Comparison of ENCODE assay signal across 24 mouse cellular contexts in genomic region chr6:90701391-90701790, GRCm38 (mm10).
DNase-seq lines count a peak whose midpoint lies in the region; ATAC-seq and TF ChIP-seq lines count a peak whose summit lies in the region.
"Had no signal": no experiment of that assay in that cellular context is flagged by ENCODE, and none has a peak within 500 bp of the region (broad histone marks: within the 10 kb centered on the region; RNA-seq: fewer than 3 reads in every experiment).

No protein-coding gene starts in this region.

- no peak overlapping the region for H3K9ac ChIP-seq in heart, postnatal 0 days (replicated peaks; ENCODE audit: low read depth, low read length)
- no peak overlapping the region for H3K9ac ChIP-seq in heart, embryonic 11.5 days (ENCODE audit: low read depth, low read length)
- H3K9ac ChIP-seq in midbrain, embryonic 13.5 days (replicated peaks): no peak overlapping the region
- H3K9ac ChIP-seq: embryonic facial prominence, embryonic 15.5 days; intestine, embryonic 15.5 days; limb, embryonic 13.5 days; neural tube, embryonic 12.5 days had no signal

- DNase-seq in gastrocnemius, adult 2 months: no peak
- no peak for DNase-seq in gastrocnemius, postnatal 4 days (ENCODE audit: low spot score in 2 of 2)
- DNase-seq in heart, postnatal 0 days (ENCODE audit: low spot score): no peak
- no peak for DNase-seq in midbrain, embryonic 10.5 days (ENCODE audit: low spot score)
- no peak for DNase-seq in cerebellum, postnatal 36 days
- DNase-seq: cerebellum, adult 8-10 months; heart, postnatal 4 days; kidney, adult 8-10 months; kidney, postnatal 10 days; layer of hippocampus, postnatal 36 days; lung, adult 18-20 months; lung, postnatal 14 days; midbrain, embryonic 14.5 days; right cerebral cortex, postnatal 25 days had no signal

- no peak for TF ChIP-seq CTCF in gastrocnemius, adult 2 months (IDR thresholded peaks at IDR 0.05)
- no peak for TF ChIP-seq CTCF in heart, postnatal 0 days (IDR thresholded peaks at IDR 0.05; ENCODE audit: low read depth)

- TF ChIP-seq EP300 in heart, postnatal 0 days (IDR thresholded peaks at IDR 0.05; ENCODE audit: low read depth): no peak

- no peak overlapping the region for H3ac ChIP-seq in myocyte (ENCODE audit: control insufficient read depth, insufficient read length)

- no peaks in the 10 kb centered on the region for H3K36me3 ChIP-seq in heart, postnatal 0 days (replicated peaks; ENCODE audit: control insufficient read depth, insufficient read depth, low read length)
- no peaks in the 10 kb centered on the region for H3K36me3 ChIP-seq in heart, embryonic 11.5 days (ENCODE audit: control insufficient read depth, insufficient read depth, low read length)
- no peaks in the 10 kb centered on the region for H3K36me3 ChIP-seq in midbrain, embryonic 10.5 days
- no peaks in the 10 kb centered on the region for H3K36me3 ChIP-seq in midbrain, embryonic 13.5 days
- peaks cover 4% of the 10 kb centered on the region for H3K36me3 ChIP-seq in myocyte (ENCODE audit: control insufficient read depth, insufficient read depth)
- H3K36me3 ChIP-seq: embryonic facial prominence, embryonic 15.5 days; intestine, embryonic 15.5 days; limb, embryonic 13.5 days; neural tube, embryonic 12.5 days had no signal

- WGBS in heart, postnatal 0 days: 74% methylated on average over 2 of the region's 2 CpGs
- WGBS in heart, embryonic 11.5 days (ENCODE audit: insufficient replicate concordance): 66% methylated on average over 2 of the region's 2 CpGs
- WGBS in midbrain, embryonic 10.5 days: 87% methylated on average over 2 of the region's 2 CpGs
- WGBS in midbrain, embryonic 13.5 days: 86% methylated on average over 2 of the region's 2 CpGs

- intact Hi-C loops in gastrocnemius, adult 2 months (cut with DNase I): no loop called here

- H3K4me1 ChIP-seq in heart, postnatal 0 days (ENCODE audit: control insufficient read depth, insufficient read depth): peaks cover 97% of the 10 kb centered on the region
- H3K4me1 ChIP-seq in heart, embryonic 11.5 days (ENCODE audit: control insufficient read depth, insufficient read depth, low read length): peaks cover 86% of the 10 kb centered on the region
- H3K4me1 ChIP-seq in midbrain, embryonic 10.5 days: peaks cover 67% of the 10 kb centered on the region
- H3K4me1 ChIP-seq in midbrain, embryonic 13.5 days (replicated peaks): peaks cover 70% of the 10 kb centered on the region

- peak overlapping the region; percentile 94 for H3K27ac ChIP-seq in gastrocnemius, adult 2 months
- peak overlapping the region; percentile 86; the same call in 1 of the 2 replicates for H3K27ac ChIP-seq in heart, postnatal 0 days (ENCODE audit: low read depth)
- H3K27ac ChIP-seq in heart, embryonic 11.5 days (ENCODE audit: low read depth, low read length): no peak overlapping the region
- H3K27ac ChIP-seq in midbrain, embryonic 10.5 days (replicated peaks): 0 out of 2 replicates have a peak overlapping the region, but pooled peaks have one; percentile 33
- H3K27ac ChIP-seq in midbrain, embryonic 13.5 days: no peak overlapping the region
- H3K27ac ChIP-seq: intestine, embryonic 15.5 days; neural tube, embryonic 12.5 days had no signal

- no peak for TF ChIP-seq POLR2A in myocyte (IDR thresholded peaks at IDR 0.05; ENCODE audit: insufficient read length, low read depth)

- H3K4me3 ChIP-seq in gastrocnemius, adult 2 months: no peak overlapping the region
- no peak overlapping the region for H3K4me3 ChIP-seq in heart, postnatal 0 days (ENCODE audit: low read depth, low read length)
- H3K4me3 ChIP-seq in heart, embryonic 11.5 days (ENCODE audit: low read depth, low read length): no peak overlapping the region
- H3K4me3 ChIP-seq in midbrain, embryonic 10.5 days: no peak overlapping the region
- H3K4me3 ChIP-seq in midbrain, embryonic 13.5 days (replicated peaks): no peak overlapping the region
- H3K4me3 ChIP-seq in myocyte: no peak overlapping the region
- H3K4me3 ChIP-seq: embryonic facial prominence, embryonic 15.5 days; intestine, embryonic 15.5 days; limb, embryonic 13.5 days; neural tube, embryonic 12.5 days had no signal

- H3K9me3 ChIP-seq in heart, postnatal 0 days (replicated peaks; ENCODE audit: control insufficient read depth, low read length): no peaks in the 10 kb centered on the region
- no peaks in the 10 kb centered on the region for H3K9me3 ChIP-seq in heart, embryonic 11.5 days (replicated peaks; ENCODE audit: control insufficient read depth, low read length)
- no peaks in the 10 kb centered on the region for H3K9me3 ChIP-seq in midbrain, embryonic 10.5 days (replicated peaks)
- no peaks in the 10 kb centered on the region for H3K9me3 ChIP-seq in midbrain, embryonic 13.5 days
- H3K9me3 ChIP-seq: embryonic facial prominence, embryonic 15.5 days; intestine, embryonic 15.5 days; limb, embryonic 13.5 days; neural tube, embryonic 12.5 days had no signal

- H3K79me2 ChIP-seq in myocyte (ENCODE audit: control insufficient read depth, insufficient read depth): peaks cover 71% of the 10 kb centered on the region

- no peak for ATAC-seq in heart, postnatal 0 days (ENCODE audit: insufficient read depth, low read depth)
- ATAC-seq in heart, embryonic 11.5 days (replicated peaks; ENCODE audit: insufficient number of reproducible peaks, low FRiP score, low TSS enrichment): no peak
- no peak for ATAC-seq in midbrain, embryonic 13.5 days
- ATAC-seq: activated CD4-positive, CD25-positive, alpha-beta regulatory T cell, adult 4 months; forebrain, embryonic 14.5 days; hindbrain, embryonic 16.5 days; intestine, embryonic 15.5 days had no signal

- no peaks in the 10 kb centered on the region for H3K27me3 ChIP-seq in heart, postnatal 0 days (ENCODE audit: control insufficient read depth, insufficient read depth, low read length)
- no peaks in the 10 kb centered on the region for H3K27me3 ChIP-seq in heart, embryonic 11.5 days (ENCODE audit: control insufficient read depth, insufficient read depth, low read length)
- H3K27me3 ChIP-seq in midbrain, embryonic 10.5 days (ENCODE audit: low read depth, poor library complexity, severe bottlenecking): no peaks in the 10 kb centered on the region
- H3K27me3 ChIP-seq in midbrain, embryonic 13.5 days: no peaks in the 10 kb centered on the region
- no peaks in the 10 kb centered on the region for H3K27me3 ChIP-seq in myocyte (ENCODE audit: control insufficient read depth, insufficient read depth, insufficient read length)
- H3K27me3 ChIP-seq: embryonic facial prominence, embryonic 15.5 days; intestine, embryonic 15.5 days; limb, embryonic 13.5 days; neural tube, embryonic 12.5 days had no signal

- H3K4me2 ChIP-seq in heart, postnatal 0 days (ENCODE audit: low read depth, low read length): no peak overlapping the region
- H3K4me2 ChIP-seq in heart, embryonic 11.5 days: no peak overlapping the region
- H3K4me2 ChIP-seq in midbrain, embryonic 13.5 days (replicated peaks): no peak overlapping the region
- H3K4me2 ChIP-seq in myocyte (ENCODE audit: low read depth): peak overlapping the region; percentile 55
- H3K4me2 ChIP-seq: embryonic facial prominence, embryonic 15.5 days; intestine, embryonic 15.5 days; limb, embryonic 13.5 days; neural tube, embryonic 12.5 days had no signal

TF ChIP-seq in myocyte, 11 proteins besides CTCF, POLR2A, EP300 and RAD21:
- TF ChIP-seq MAX (IDR thresholded peaks at IDR 0.05; ENCODE audit: low read depth) (no peak), USF1 (IDR thresholded peaks at IDR 0.05; ENCODE audit: low read depth) (no peak), MYOG (IDR thresholded peaks at IDR 0.05; ENCODE audit: control insufficient read depth in 1 of 3, insufficient read depth in 1 of 3, insufficient read length in 2 of 3, low read depth in 2 of 3) (no peak), TCF3 (IDR thresholded peaks at IDR 0.05; ENCODE audit: insufficient read length, low read depth) (no peak), POLR2AphosphoS2 (IDR thresholded peaks at IDR 0.05; ENCODE audit: insufficient read length, low read depth) (no peak), TCF12 (IDR thresholded peaks at IDR 0.05; ENCODE audit: insufficient read depth, poor library complexity, severe bottlenecking) (no peak), E2F4 (IDR thresholded peaks at IDR 0.05; ENCODE audit: insufficient read depth) (no peak), REST (IDR thresholded peaks at IDR 0.05; ENCODE audit: insufficient read depth, insufficient read length) (no peak), MYOD1 (IDR thresholded peaks at IDR 0.05; ENCODE audit: control insufficient read depth in 1 of 3, insufficient read length in 2 of 3, low read depth in 2 of 3) (no peak), CEBPB (IDR thresholded peaks at IDR 0.05; ENCODE audit: insufficient read depth, poor library complexity, severe bottlenecking) (no peak), SRF (IDR thresholded peaks at IDR 0.05; ENCODE audit: control insufficient read depth, insufficient read length, low read depth) (no peak)

Comparison
In these comparisons a context has a peak if more than half of its experiments do, and no peak if none do; other contexts are left out.
1. H3K27ac ChIP-seq: peak in gastrocnemius, adult 2 months (single experiment), heart, postnatal 0 days (single experiment) and midbrain, embryonic 10.5 days (single experiment); none in heart, embryonic 11.5 days (single experiment) and midbrain, embryonic 13.5 days (single experiment).